Mouse (Mus musculus): ENCODE results near the gene Tubgcp6.

DNA sequence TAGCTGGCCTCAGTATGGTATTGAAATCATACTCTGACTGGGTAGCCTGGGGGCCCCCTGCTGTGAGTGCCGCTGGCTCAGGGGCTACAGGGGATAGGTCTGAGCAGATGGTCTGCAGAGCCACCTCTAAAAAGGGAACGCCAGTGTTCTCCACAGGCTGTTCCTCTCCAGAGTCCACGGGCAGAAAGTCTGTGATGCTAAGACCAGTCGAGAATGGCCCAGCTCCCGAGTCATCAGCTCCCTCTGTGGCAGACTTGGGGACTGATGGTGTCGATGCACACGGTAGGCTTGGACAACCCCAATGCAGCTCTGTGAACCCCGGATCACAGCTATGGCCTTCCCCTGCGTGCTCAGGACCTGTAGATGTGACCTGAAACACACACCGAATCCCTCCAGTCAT is 19.0 kb downstream of the Tubgcp6 start:
- TF ChIP-seq USF1 (IDR thresholded peaks at IDR 0.05; ENCODE audit: low read depth), result no peak
- TF ChIP-seq CTCF (IDR thresholded peaks at IDR 0.05; ENCODE audit: control insufficient read depth, insufficient read depth, insufficient read length), result no peak
- no peak for TF ChIP-seq CEBPB (IDR thresholded peaks at IDR 0.05; ENCODE audit: low read depth)
- no peak for TF ChIP-seq MAX (IDR thresholded peaks at IDR 0.05)
- no peak for TF ChIP-seq MYOG (IDR thresholded peaks at IDR 0.05; ENCODE audit: control insufficient read depth, extremely low read depth, insufficient read length)
- no peak for TF ChIP-seq MYOD1 (IDR thresholded peaks at IDR 0.05; ENCODE audit: control insufficient read depth, insufficient read length, low read depth)
